Mouse (Mus musculus) ZHBTc4 (cell line): ENCODE data around the gene Hoxa4.

Experiments used
- DNase-seq: peaks from one replicate; pipeline ENCODE4 v3.0.0-alpha.2; 2011; ENCODE audit warnings: low read depth, low spot score

Hoxa4 gene

DNA sequence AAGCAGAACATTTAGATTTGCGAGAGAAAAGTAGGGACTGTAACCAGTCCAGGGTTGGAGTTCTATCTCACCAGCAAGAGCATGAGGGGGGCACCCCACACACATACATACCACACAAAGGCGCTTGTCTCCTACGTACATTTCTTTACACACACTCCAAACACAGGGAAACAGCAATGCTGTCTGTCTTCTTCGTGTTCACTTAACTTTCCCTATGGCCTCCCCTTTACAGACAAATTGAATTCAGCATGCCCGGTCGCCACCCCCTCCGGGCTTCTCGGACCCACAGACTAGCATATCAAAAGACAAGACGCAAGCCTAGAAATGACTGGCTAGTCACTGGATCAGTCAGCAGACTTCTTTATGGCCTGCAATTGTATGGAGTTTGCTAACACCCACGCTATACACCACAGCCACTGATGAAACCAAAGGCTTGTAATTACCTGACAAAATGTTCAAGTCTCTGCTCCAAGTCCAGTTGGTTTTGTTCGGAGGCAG lies 11.3 kb downstream of the Hoxa4 start:
- DNase-seq = no peak

- no peak for DNase-seq
Measured at GRCm38 (mm10) chr6:52179690-52180089, 11.9 kb downstream of the Hoxa4 start.

DNA sequence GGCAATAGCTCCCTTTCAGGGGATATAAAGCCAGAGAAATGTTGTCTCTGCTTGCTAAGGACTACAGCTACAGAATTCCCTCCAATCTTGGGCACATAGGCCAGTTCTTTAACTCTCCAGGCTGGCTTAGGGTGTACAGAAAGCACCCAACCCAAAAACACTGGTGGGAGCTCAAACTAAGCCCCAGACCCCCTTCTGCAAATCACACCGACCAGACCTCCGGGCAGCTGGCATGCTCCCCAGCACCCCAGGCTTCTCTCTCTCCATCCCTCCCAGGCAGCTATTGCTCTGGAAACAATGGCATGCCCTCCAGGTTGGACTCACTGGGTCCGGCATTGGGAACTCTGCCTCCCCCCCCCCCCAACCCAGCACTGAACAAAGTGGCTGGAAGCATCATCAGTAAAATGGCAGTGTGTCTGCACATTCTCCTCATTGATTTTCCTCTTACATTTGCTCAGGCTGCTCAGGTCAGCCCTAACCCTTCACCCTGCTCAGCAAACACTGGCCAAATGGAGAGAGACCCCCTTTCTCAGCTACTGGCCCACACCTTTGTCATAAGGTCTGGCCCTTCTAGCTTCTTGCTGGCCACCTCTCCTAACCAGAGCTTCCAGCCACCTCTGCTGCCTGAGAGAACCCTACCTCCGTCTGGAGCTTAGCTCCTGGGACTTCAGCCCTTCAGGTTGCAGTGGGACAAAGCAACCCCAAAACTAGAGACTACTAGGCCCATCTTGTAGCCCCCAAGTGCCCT lies 12.5 kb downstream of the Hoxa4 start:
- DNase-seq = no peak

DNA sequence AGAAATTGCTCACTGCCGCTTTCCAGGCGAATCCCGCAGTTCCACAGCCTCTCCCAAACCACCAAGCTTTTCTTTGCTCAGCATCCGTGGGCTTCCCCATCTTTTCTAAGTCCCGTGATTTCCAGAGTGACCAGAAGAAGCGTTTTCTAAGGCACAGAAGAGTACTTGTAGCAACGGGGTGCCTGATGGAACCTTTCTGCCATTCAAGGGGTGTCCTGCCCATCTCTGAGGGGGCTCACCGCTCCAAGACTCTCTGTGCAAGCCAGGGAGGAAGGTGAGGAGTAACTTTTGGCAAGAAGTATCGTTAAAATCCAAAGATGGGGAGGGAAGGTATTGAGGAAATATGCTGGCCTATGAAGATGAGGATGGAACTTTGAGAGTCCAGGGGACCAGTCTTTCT lies 13.7 kb downstream of the Hoxa4 start:
- DNase-seq = no peak

GRCm38 (mm10) chr6:52177061-52177735 lies 14.4 kb downstream of the Hoxa4 start, which contains the start of gene 5730596B20Rik:
Gene 5730596B20Rik, plus strand, starts transcription at chr6:52177498.
- DNase-seq = peak; percentile 69

DNA sequence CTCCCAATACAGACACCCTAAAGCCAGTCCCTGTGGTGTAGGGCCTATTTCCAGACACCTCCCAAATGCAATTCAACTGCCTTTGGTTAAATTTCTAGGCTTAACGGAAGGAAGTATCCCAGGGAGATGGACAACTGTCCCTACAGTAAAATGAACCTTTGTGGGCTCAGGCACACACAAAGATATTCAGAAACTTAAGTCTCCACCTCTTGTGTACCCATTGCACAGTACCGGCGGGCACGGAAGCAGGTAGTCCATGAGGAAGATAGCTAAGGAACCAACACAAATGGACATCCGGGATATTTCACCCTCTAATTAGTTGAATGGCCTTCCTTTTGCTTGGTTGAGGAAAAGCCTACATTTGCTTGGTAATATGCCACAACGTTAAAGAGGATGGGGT lies 15.2 kb downstream of the Hoxa4 start:
- no peak for DNase-seq

DNA sequence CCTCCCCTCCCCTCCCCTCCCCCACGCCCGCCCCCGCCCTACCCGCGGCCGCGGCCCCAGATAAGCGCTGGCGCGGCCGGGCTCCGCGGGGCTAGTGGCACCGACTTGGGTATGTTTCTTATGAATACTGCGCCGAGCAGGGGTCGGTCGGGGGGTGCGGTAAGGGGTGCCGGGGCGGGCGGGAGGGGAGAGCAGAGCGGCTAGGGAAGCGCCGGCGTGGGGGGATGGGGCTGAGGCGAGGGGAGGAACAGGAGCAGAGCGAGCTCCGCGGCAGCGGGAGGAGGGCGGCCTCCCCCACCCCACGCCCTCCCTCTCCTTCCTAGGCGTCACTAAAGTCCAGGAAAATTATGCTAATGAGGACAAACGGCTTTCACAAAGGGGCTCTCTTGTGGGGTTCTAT lies 15.7 kb downstream of the Hoxa4 start:
- DNase-seq = no peak

GRCm38 (mm10) chr6:52174968-52175751 lies 16.4 kb downstream of the Hoxa4 start:
- DNase-seq = peak; percentile 73

DNA sequence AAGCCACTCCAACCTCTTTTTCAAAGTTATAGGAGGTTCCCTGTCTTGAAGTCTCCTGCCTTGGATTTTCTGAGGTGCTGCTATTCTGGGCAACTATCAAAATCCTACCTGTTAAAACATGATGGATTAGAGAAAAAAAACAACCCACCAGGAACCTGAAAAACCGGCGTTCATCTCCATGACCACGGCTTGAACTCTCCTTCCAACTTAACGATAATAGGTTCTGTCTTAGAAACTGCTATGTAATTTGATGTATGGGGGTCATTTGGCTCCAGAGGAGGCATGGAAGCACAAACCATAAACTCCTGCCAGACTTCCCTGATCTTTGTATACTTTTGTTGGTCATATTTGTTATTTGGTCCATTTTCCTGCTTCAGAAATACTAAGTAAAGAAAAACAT lies 17.9 kb downstream of the Hoxa4 start:
- DNase-seq = no peak

- DNase-seq = peak; percentile 98
Measured at GRCm38 (mm10) chr6:52172501-52172900, 19.1 kb downstream of the Hoxa4 start.

GRCm38 (mm10) chr6:52171938-52172337 lies 19.6 kb downstream of the Hoxa4 start:
- DNase-seq = no peak

- DNase-seq = no peak
Measured at GRCm38 (mm10) chr6:52171331-52171730, 20.2 kb downstream of the Hoxa4 start.

GRCm38 (mm10) chr6:52170898-52171223 lies 20.7 kb downstream of the Hoxa4 start:
- no peak for DNase-seq

DNA sequence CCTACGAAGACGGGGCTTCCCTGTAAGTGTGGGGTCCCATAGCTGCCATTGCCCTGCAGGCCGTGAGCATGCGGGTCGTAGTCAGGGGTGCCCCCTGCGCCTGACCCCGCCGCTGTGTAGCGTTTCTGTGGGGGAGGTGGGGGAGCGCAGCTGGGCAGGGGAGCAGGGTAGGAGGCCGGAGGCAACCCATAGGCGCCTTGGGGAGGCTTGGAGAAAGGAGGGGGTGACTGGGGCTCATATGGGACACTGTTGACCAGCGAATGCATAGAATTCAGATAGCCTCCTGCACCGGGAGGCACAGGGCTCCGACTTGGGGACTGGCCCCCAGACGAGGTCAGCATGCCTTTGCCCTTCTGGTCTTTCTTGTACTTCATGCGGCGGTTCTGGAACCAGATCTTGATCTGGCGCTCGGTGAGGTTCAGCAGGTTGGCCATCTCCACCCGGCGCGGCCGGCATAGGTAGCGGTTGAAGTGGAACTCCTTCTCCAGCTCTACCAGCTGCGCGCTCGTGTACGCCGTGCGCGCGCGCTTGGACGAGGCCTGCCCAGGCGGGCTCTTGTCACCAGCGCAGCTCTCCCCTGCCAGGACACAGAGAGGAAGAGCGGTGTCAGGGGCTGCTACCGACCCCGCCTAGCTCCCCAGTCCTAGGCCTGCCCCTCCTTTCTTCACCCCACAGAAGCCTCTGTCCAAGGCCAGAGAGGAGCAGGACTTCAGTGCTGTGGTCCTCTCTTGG lies 21.2 kb downstream of the Hoxa4 start:
- DNase-seq = peak; percentile 60

GRCm38 (mm10) chr6:52169499-52170165 lies 21.9 kb downstream of the Hoxa4 start:
- DNase-seq = no peak

- peak; percentile 59 for DNase-seq
Measured at GRCm38 (mm10) chr6:52168191-52169055, 23.1 kb downstream of the Hoxa4 start.

DNA sequence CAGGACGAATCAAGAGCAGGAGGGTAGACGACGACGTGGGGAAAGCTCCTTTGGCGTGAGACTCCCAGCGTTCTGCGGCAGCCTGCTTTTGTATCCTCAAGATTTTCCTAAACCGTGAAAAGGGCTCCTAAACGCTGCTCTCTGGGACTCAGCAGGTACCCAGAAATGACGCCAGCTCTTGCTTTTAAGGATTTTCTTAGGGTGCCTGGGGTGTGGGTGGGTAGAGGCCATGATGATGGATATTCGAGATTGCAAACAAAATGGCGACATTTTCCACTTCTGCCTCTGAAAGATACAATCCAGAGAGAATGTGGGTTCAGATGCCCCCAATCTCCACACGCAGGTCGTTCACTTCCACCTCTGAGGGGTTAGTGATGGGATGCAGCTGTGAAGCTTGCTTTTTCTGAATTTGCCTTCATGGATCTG lies 23.8 kb downstream of the Hoxa4 start:
- no peak for DNase-seq

DNA sequence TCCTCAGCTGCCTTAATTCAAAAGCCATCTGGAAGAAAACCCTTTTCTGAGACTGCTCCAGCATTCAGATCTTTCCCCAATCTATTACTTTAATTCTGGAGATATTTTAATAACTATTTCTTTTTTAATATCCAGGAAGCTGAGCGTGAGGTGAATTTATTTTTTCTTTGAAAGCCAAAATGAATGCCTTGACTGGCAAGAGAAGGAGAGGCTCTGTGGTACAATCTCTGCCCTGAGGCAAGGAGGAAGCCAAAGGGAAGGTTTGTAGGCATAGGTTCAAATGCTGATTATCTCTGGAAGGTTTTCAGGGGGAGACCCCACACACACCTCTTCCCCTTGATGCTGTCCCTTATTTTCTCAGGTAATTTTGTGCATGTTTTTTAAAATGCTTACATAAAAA lies 24.4 kb downstream of the Hoxa4 start:
- no peak for DNase-seq

DNA sequence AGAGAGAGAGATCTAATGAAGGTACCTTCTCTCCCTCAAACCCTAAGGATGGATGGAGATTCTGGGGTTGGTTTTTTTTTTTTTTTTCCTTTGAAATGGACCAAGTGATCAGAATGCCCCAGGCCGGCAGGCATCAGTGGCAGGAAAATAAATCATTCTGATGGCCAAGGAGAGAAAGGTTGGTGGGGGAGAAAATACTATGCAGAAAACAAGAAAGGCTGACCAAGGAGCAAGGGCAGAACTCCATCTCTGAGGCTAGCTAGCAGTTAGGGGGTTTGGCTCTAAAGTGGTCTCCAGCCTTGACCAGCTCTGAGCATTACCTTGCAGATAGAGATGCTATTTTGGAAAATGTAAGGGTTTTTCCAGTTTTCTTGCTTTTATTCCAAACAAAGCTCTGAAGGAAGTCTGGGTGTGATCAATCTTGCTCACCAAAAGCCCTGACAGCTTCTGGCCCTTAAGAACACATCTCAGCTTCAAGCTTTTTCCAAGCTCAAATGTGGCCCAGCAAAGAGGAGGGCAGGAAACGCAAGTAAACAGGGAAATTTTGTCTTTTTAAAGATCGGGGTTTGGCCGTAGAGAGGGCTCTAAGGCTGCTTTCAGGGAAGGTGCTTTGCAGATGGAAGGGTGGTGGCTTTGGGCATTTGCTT lies 25.0 kb downstream of the Hoxa4 start:
- no peak for DNase-seq
